In the genomic region with DNA sequence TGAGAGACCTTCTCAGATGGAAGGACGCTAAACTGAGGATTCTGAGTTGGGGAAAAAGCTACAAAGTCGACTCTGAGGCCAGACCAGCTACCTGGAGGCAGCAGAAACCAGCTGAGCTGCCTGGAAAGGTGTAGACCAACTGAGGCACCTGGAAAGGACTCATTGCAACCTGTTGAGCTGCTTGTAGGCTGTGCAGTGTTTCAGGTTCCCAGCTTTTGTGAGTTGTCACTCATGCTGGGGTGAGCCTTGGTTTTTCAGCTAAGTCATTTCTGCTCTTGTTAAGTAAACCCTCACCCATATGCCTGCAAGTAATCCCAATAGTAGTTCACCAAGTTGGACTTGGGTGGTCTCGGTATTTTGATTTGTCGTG, we compare ENCODE assay signal across 8 mouse cellular contexts. TPM values are rescaled to one million over a fixed set of nuclear protein-coding genes. Genes with fewer than 3 reads are reported as not detected.
DNase-seq lines count a peak whose midpoint lies in the region; ATAC-seq and TF ChIP-seq lines count a peak whose summit lies in the region.

No protein-coding gene starts in this region.

- intact Hi-C loops in gastrocnemius, postnatal 14 days (cut with DNase I; ENCODE audit: low total_unique reads) = no loop called here

- H3K4me3 ChIP-seq in kidney, postnatal 0 days (replicated peaks; ENCODE audit: low read depth, low read length) = peak overlapping the region; percentile 96
- H3K4me3 ChIP-seq in brown adipose tissue, adult 24 weeks (ENCODE audit: insufficient read depth, low read depth, low read length) = peak overlapping the region; percentile 71
- H3K4me3 ChIP-seq in forebrain, embryonic 16.5 days (replicated peaks; ENCODE audit: low read length) = peak overlapping the region; percentile 85
- peak overlapping the region; percentile 66 to 89 for H3K4me3 ChIP-seq in liver, embryonic 14.5 days (ENCODE audit: insufficient read depth in 1 of 2, low read depth in 2 of 2, low read length in 2 of 2)
- H3K4me3 ChIP-seq in stomach, embryonic 16.5 days (replicated peaks; ENCODE audit: low read length) = peak overlapping the region; percentile 88

- WGBS in kidney, postnatal 0 days = 15% methylated on average over 4 of the region's 4 CpGs
- 26% methylated on average over 4 of the region's 4 CpGs for WGBS in forebrain, embryonic 16.5 days
- WGBS in liver, embryonic 14.5 days (ENCODE audit: insufficient replicate concordance) = 21% methylated on average over 4 of the region's 4 CpGs
- WGBS in stomach, embryonic 16.5 days = 23% methylated on average over 4 of the region's 4 CpGs

- no peak overlapping the region for H3K27ac ChIP-seq in kidney, postnatal 0 days
- no peak overlapping the region; the same call in 1 of the 2 replicates for H3K27ac ChIP-seq in brown adipose tissue, adult 24 weeks (replicated peaks; ENCODE audit: low read depth, low read length)
- no peak overlapping the region for H3K27ac ChIP-seq in forebrain, embryonic 16.5 days (ENCODE audit: low read length)
- H3K27ac ChIP-seq in liver, embryonic 14.5 days = no peak overlapping the region
- H3K27ac ChIP-seq in stomach, embryonic 16.5 days (ENCODE audit: low read length) = no peak overlapping the region; the same call in 1 of the 2 replicates

- ATAC-seq in kidney, postnatal 0 days (replicated peaks; ENCODE audit: low FRiP score, low read depth) = peak; percentile 8; the same call in 1 of the 2 replicates
- no peak; the same call in 1 of the 2 replicates for ATAC-seq in forebrain, embryonic 16.5 days
- ATAC-seq in liver, embryonic 14.5 days (ENCODE audit: insufficient read depth) = peak; percentile 44
- peak; percentile 20 for ATAC-seq in stomach, embryonic 16.5 days (ENCODE audit: insufficient read depth, low FRiP score)

- no peak for TF ChIP-seq EP300 in liver, embryonic 14.5 days (IDR thresholded peaks at IDR 0.05; ENCODE audit: low read depth)

- peak overlapping the region; percentile 83 for H3K4me2 ChIP-seq in kidney, postnatal 0 days (ENCODE audit: low read length)
- H3K4me2 ChIP-seq in forebrain, embryonic 16.5 days (ENCODE audit: low read length) = peak overlapping the region; percentile 58
- H3K4me2 ChIP-seq in liver, embryonic 14.5 days (ENCODE audit: low read depth) = peak overlapping the region; percentile 69
- H3K4me2 ChIP-seq in stomach, embryonic 16.5 days (ENCODE audit: low read depth, low read length) = peak overlapping the region; percentile 80

- DNase-seq in kidney, postnatal 0 days (ENCODE audit: low spot score) = no peak
- DNase-seq in kidney, adult 8-10 months = no peak
- DNase-seq in liver, embryonic 14.5 days (ENCODE audit: low read depth in 3 of 3, low spot score in 3 of 3) = no peak
- DNase-seq in layer of hippocampus, adult 11-12 months (ENCODE audit: low spot score) = no peak
- no peak for DNase-seq in gastrocnemius, postnatal 14 days

- no peaks in the 10 kb centered on the region for H3K36me3 ChIP-seq in kidney, postnatal 0 days (ENCODE audit: insufficient read depth, low read length)
- peaks cover 3% of the 10 kb centered on the region; the same call in 1 of the 2 replicates for H3K36me3 ChIP-seq in forebrain, embryonic 16.5 days (ENCODE audit: control insufficient read depth, insufficient read depth)
- H3K36me3 ChIP-seq in liver, embryonic 14.5 days (replicated peaks; ENCODE audit: control insufficient read depth, insufficient read depth, low read depth) = no peaks in the 10 kb centered on the region; the same call in none of the 2 replicates
- H3K36me3 ChIP-seq in stomach, embryonic 16.5 days (ENCODE audit: control insufficient read depth, insufficient read depth, low read length) = no peaks in the 10 kb centered on the region; the same call in 1 of the 2 replicates

- H3K27me3 ChIP-seq in kidney, postnatal 0 days (ENCODE audit: insufficient read depth, low read length) = no peaks in the 10 kb centered on the region
- H3K27me3 ChIP-seq in forebrain, embryonic 16.5 days (replicated peaks; ENCODE audit: control insufficient read depth, insufficient read depth, low read length) = no peaks in the 10 kb centered on the region
- no peaks in the 10 kb centered on the region for H3K27me3 ChIP-seq in liver, embryonic 14.5 days (ENCODE audit: control insufficient read depth, insufficient read depth, low read length)
- H3K27me3 ChIP-seq in stomach, embryonic 16.5 days (ENCODE audit: control insufficient read depth, insufficient read depth, low read length) = no peaks in the 10 kb centered on the region

- H3K9me3 ChIP-seq in kidney, postnatal 0 days (replicated peaks; ENCODE audit: low read length) = no peaks in the 10 kb centered on the region
- no peaks in the 10 kb centered on the region for H3K9me3 ChIP-seq in forebrain, embryonic 16.5 days (ENCODE audit: control insufficient read depth, low read length)
- no peaks in the 10 kb centered on the region for H3K9me3 ChIP-seq in liver, embryonic 14.5 days (ENCODE audit: control insufficient read depth, low read length)
- H3K9me3 ChIP-seq in stomach, embryonic 16.5 days (replicated peaks; ENCODE audit: control insufficient read depth, low read length) = no peaks in the 10 kb centered on the region

- no peak for TF ChIP-seq CTCF in kidney, postnatal 0 days (IDR thresholded peaks at IDR 0.05; ENCODE audit: low read depth)
- no peak for TF ChIP-seq CTCF in liver, embryonic 14.5 days (IDR thresholded peaks at IDR 0.05; ENCODE audit: low read depth)

- 0 out of 2 replicates have a peak overlapping the region, but pooled peaks have one; percentile 93 for H3K9ac ChIP-seq in kidney, postnatal 0 days (ENCODE audit: low read depth, low read length)
- H3K9ac ChIP-seq in forebrain, embryonic 16.5 days (replicated peaks; ENCODE audit: low read depth, low read length) = peak overlapping the region; percentile 81
- H3K9ac ChIP-seq in liver, embryonic 14.5 days (replicated peaks) = peak overlapping the region; percentile 38
- peak overlapping the region; percentile 73 for H3K9ac ChIP-seq in stomach, embryonic 16.5 days (ENCODE audit: low read length)

- H3K4me1 ChIP-seq in kidney, postnatal 0 days (replicated peaks; ENCODE audit: insufficient read depth, low read length) = peaks cover 8% of the 10 kb centered on the region; the same call in 1 of the 2 replicates
- peaks cover 3% of the 10 kb centered on the region; the same call in 1 of the 2 replicates for H3K4me1 ChIP-seq in brown adipose tissue, adult 24 weeks (ENCODE audit: control insufficient read depth, insufficient read depth, insufficient read length, low read length)
- peaks cover 18% of the 10 kb centered on the region for H3K4me1 ChIP-seq in forebrain, embryonic 16.5 days (replicated peaks; ENCODE audit: control insufficient read depth, insufficient read depth, low read length)
- H3K4me1 ChIP-seq in liver, embryonic 14.5 days (replicated peaks; ENCODE audit: control insufficient read depth in 2 of 2, insufficient read depth in 2 of 2, low read length in 1 of 2) = peaks cover 13 to 15% of the 10 kb centered on the region in 2 experiments
- H3K4me1 ChIP-seq in stomach, embryonic 16.5 days (ENCODE audit: control insufficient read depth, insufficient read depth, low read length) = peaks cover 14% of the 10 kb centered on the region

RNA-seq across cellular contexts. Expression of a gene that starts 0.5 kb away (rescaled TPM):
- polyA plus RNA-seq in kidney, postnatal 0 days (2015; fragmentation: Nextera tagmentation; extraction: Ambion mirVana) = 14.4 and 18.2 TPM in 2 replicates
- polyA plus RNA-seq in brown adipose tissue, adult 24 weeks (2012; ENCODE audit: insufficient read depth, insufficient read length, missing spikeins) = 4.2 and 6.8 TPM in 2 replicates
- polyA plus RNA-seq in forebrain, embryonic 16.5 days (2015; fragmentation: Nextera tagmentation; extraction: Ambion mirVana) = 29.0 and 31.9 TPM in 2 replicates
- polyA plus RNA-seq in liver, embryonic 14.5 days (2012; rRNA removed) = 5.6 TPM in 2 replicates
- 4.8 and 5.9 TPM in 2 replicates for polyA plus RNA-seq in liver, embryonic 14.5 days (2014; fragmentation: Nextera tagmentation; extraction: Ambion mirVana)
- 18.0 and 20.5 TPM in 2 replicates for polyA plus RNA-seq in stomach, embryonic 16.5 days (2015; fragmentation: Nextera tagmentation; extraction: Ambion mirVana)
- 1 to 10 TPM; 8.5 to 9.8 TPM for total RNA-seq in gastrocnemius, postnatal 14 days (2021)

Comparison
In these comparisons a context has a peak if more than half of its experiments do, and no peak if none do; other contexts are left out.
1. H3K9ac ChIP-seq: peak in every context shown above with its lines; median percentile 93 in kidney, postnatal 0 days; 81 in forebrain, embryonic 16.5 days; 73 in stomach, embryonic 16.5 days; 38 in liver, embryonic 14.5 days.